Mouse (Mus musculus) spleen, embryonic (tissue): ENCODE results near the gene Wbp2.
"Not testable (repeated sequence)": the region's sequence is repeated elsewhere in the genome, so short reads cannot be mapped to it uniquely, and the experiment has no call there.

ENCODE experiments used
- CTCF ChIA-PET: fragments of 350-600 bp; sonication (Branson Sonifier 250); formaldehyde crosslinking; loops from one replicate; lab custom pipeline; 2022; lab: Charles Lee

Wbp2 gene

DNA sequence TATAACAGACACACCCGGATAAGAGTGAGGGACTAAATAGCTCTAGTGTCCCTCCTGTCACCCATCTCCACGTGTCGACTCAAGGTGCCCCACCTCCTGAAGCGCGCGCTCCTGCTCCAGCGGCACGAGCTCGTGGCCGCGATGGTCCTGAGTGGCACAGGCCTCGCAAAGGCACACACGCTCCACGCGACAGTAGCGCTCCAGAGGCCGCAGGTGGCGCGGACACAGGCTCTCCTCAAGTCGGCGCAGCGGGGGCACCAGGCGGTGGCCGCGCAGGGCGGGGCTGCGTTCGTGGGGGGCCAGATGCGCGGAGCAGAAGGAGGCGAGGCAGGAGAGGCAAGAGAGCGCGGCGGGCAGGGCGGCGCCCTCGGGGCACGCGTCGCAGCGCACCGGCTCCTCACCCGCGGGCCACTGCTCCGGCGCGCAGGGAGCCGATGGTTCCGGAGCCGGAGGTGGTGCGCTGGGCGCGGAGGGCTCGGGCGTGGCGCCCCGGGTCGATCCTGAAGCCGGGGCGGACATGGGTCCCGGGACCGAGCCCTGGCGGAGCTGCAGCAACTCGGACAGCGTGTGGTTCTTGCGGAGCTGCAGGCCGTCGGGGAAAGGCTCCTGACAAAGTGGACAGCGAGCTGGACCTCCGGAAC is 22.8 kb upstream of the Wbp2 start:
- CTCF ChIA-PET = interaction anchor here (0.8 kb wide), 1 partner anchor 13 kb away, joined by 5 read pairs; no protein-coding TSS in a partner anchor

DNA sequence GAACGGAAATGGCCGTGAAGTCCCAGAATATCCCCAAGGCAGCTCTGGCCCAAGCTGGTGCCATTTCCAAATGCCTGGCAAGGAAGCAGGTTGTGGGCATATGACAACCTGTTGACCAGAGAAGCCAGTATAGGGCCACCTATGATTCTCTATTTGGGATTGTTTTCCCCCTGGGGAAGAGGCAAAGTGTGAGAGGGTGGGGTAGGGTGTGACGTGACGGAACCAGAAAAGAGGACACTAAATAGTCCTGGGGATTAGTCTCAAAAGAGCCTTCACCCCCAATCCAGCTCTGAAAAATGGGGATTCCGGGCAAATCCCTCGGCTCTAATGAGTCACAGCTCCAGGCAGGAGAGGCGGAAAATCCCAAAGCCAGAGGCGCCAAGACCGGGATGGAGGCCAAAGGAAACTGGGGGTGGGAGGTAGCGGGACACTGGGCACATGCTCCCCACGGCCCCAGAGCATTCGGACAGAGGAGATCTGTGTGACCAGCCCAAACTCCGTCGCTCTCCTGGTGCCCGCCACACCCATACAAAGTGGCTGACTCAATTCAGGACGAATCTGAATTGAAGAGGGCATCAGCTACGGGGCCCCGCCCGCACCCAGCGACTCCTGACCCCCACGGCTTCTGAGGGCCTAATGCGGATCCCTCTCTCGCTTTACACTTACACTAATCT is 21.8 kb upstream of the Wbp2 start:
- CTCF ChIA-PET = no interaction called here

DNA sequence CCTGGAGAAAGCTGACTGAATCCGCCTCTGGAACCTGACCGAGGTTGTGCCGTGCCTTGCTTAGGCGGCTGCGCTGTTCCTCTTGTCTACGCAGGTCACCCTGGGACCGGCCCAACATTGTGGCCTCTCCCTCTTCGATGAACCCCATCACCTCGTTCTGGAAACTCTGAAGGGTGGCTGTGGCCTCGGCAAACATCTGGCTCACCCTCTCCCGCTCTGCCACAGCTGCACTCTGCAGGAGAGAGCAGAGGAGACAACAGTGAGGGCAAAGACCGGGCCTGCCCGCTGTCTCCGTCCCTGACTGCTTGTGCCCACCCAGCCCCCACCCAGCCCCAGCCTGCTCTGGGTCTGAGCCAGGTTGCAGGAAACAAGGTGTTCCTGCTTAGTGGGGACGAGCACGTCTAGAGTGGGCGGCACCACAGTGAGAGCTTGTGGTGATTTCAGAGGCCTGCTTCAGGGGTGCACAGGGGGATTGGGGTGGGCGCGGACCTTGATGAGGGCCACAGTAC is 21.0 kb upstream of the Wbp2 start:
- CTCF ChIA-PET = no interaction called here

DNA sequence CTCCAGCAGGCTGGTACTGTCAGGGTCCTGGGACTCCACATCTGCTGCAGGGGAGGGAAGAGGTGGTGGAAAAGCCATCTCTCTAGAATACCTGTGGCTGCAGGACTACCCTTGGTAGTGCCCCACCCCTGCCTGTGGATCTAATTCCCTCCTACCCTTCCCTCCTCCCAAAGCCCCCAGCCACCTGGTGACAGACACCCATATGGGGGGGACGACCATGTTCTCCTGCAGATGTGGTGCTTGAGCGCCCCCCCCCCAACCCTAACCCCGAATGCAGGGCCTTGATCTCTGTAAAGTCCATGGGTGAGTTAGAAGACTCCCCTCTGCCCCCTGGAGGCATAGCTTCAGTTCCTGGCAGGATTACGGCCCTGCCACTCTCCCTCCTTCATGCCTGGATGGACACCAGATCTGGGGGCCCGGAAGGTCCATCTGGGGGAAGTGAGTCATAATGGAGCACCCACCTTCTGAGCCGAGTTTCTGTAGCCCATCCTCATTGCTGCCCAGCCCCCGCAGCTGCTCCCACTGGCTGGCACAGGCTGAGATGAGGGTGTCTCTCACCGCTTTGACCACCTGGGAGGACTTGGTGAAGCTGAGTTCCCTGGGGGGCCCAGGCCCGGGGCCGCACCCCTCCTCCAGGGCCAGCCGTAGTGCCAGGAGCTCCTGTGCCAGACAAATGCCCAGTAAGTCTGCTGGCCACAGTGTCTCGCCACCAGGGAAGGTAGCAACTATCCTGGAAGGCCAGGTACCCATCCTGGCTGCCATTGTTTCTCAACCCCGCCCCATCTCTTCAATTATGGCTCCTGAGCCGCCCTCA is 20.4 kb upstream of the Wbp2 start:
- CTCF ChIA-PET = no interaction called here

DNA sequence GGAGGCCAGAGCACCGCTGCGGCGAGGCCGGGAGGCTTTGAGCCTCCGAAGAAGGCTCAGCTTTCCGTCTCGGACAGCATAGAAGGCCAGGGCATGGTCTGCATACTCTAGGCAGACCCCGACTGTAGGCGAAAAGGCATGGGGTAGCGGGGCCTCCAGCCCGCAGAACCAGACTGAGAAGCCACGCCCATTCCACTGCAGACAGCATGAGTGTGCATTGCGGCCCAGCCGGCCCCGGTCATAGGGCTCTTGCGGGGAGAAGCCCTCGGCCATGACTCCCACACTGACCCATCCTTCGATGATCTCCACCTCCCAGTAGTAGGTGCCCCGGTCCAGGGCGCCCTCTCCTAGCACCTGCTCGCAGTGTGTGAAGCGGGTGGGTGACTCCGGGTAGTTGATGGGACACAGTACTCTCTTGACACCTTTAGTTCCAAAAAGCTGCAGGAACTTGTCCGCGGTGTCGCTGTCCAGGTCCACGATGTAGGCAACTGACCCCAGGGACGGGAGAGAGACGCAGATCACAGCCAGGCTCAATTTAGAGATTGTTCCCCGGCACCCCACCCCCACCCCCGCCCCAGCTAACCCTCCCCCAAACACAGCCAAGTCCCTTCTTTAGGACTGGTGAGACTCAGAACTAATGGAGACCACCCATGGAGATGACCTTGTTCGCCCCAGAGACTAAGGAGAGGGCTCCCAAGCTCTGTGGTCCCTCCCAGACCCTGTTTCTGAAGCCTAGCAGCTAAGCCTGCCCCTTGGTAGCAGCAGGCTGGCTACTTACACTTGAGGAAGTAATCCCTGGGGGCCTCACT is 19.6 kb upstream of the Wbp2 start:
- CTCF ChIA-PET = no interaction called here

DNA sequence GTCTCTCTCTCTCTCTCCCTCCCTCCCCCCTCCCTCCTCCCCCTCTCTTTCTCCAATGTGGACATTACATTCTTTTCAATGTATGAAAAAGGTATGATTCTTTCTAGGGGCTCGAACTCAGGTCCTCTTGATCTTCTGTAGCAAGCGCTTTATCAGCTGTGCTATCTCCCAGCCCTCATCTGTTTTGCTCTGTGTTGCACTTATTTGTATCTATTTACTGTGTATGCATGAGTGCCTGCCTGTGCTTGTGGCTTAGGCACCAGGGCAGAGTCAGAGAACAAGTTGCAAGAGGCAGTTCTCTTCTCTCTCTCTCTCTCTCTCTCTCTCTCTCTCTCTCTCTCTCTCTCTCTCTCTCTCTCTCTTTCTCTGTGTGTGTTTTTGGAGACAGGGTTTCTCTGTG is 18.3 kb upstream of the Wbp2 start:
- CTCF ChIA-PET = interaction anchor here (0.7 kb wide), 1 partner anchor 46 kb away, joined by 4 read pairs; no protein-coding TSS in a partner anchor

DNA sequence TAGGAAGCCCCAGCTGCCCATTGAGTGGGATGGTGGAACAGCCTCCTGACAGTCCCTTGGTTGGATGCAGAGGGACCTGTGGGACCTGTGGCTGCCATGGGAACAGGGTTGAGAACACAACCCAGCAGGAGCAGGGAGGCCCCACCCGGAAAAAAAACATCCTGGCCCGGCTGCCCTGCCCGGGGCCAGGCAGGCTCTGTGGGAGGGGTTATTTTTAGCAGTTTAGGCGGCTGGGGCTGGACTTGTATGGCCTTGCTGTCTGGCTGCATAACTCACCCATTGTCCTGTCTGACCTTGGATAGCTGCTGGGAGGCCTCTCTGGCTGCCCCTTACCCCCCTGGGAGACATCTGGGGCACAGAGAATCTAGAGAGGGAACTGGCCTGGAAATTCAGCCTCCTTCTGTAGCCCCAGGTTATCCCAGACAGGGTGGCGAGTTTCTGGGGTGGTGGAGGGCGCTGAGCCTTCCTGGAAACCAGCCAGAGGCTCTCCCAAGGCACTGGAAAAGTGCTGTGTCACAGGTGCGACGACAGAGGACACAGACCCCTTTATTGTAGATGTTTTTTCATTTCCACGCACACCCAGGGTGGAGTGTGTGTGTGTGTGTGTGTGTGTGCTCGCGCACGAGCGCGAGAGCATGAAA is 17.3 kb upstream of the Wbp2 start:
- CTCF ChIA-PET = no interaction called here

DNA sequence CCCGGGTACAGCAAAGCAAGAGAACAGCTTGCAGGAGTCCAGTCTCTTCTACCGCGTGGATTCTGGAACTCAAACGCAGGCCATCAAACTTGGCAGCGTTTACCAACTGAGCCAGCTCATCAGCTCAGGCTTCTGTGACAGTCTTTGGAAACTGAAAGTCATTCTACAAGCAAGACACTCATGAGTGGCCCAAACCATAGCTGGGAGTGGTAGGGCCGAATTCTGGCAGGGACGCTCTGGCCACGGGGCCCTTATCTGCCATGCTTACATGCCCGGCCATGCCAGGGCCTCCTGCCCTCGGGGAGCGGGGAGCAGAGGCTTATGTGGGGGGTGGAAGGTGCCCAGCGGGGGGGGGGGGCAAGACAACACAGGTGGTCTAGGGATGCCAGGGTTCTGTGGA is 16.8 kb upstream of the Wbp2 start:
- CTCF ChIA-PET = interaction anchor here (0.5 kb wide), 1 partner anchor 182 kb away, joined by 3 read pairs; no protein-coding TSS in a partner anchor

DNA sequence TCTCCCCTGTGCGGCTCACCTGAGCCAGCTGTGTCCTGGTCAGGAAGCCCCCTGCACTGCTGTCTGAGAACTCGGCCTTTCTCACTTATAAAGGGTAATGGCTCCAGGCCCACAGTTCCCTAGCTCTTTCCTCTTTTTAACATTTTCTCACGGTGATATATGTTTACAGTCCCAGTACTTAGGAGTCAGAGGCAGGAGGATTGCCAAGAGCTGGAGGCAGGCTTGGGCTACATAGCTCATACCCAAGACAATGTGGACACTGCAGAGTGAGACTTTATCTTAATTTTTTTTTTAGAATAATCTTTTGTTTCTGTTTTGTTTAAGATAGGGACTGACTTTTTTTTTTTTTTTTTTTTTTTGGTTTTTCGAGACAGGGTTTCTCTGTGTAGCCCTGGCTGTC is 15.7 kb upstream of the Wbp2 start:
- CTCF ChIA-PET = no interaction called here

DNA sequence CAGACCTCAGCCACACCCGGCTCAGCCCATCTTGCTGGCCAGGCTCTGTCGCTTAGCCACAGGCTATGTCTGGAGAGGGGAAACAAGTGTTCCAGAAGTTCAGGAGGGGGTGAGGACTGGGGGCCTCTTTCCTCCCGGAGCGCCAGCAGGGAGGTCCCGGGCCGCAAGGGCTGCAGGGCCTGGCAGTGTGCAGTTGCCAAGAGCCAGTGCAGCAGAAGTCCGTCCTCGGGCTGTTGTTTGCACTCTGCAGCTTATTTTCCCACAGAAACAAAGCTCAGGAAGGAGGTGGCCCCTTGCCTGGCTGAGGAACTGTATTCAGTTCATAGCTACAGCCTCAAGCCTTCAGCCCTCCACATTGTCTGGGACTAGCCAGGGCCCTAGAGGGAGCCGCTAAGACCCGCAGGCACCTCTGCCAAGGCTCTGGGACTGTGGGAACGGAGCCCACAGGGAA is 15.2 kb upstream of the Wbp2 start:
- CTCF ChIA-PET = no interaction called here

DNA sequence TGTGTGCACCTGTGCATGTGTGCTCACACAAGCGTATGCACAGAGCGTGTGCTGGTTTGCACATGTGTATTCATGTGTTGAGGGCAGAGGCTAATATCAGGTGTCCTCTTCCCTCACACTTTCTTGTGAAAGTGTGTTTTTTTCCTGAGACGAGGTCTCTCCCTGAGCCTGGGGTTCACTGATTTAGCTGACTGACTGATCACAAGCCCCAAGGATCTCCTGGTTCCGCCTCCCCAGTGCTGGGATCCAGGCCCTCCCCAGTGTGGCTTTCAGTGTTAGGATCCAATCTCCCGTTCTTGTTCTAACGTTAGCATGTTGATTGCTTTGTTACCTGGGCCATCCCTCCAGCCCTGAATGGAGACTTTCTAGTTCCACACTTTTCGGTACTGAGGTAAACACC is 14.0 kb upstream of the Wbp2 start:
- CTCF ChIA-PET = no interaction called here

DNA sequence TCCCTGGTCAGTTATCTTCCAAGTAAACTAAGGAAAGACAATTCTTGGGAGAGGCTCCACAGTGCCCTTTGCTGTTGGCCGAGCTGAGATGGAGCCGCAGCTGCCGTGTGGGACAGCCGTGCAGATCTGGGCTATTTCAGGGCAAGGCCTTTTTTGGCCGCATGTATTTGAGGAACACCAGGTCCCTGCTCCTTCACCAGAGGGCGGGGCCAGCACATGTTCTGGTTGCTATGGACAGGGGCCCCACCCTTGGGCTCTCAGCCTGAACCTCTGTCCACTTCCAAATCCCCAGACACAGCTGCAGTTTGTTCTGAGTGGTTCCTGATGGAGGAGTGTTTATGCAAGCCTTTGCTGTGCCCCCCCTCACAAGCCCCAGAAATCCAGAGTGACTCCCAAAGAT is 13.6 kb upstream of the Wbp2 start:
- CTCF ChIA-PET = no interaction called here

DNA sequence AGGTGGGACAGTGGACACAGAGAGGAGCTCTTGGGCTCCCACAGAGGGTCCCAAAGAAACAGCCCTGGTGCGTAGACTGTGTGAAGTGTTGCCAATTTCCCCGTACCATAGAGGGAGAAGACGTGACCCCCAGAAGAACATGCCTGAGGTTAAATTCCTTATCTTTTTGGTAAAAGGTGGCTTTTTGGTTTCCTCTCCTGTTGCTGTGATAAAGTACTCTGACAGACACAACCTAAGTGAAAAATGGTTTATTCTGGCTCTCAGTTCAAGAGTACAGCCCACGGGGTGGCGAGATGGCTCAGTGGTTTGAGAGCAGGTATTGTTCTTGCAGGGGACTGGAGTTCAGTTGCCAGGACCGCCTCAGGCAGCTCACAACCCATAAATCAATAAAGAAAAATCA is 12.7 kb upstream of the Wbp2 start:
- CTCF ChIA-PET = no interaction called here

DNA sequence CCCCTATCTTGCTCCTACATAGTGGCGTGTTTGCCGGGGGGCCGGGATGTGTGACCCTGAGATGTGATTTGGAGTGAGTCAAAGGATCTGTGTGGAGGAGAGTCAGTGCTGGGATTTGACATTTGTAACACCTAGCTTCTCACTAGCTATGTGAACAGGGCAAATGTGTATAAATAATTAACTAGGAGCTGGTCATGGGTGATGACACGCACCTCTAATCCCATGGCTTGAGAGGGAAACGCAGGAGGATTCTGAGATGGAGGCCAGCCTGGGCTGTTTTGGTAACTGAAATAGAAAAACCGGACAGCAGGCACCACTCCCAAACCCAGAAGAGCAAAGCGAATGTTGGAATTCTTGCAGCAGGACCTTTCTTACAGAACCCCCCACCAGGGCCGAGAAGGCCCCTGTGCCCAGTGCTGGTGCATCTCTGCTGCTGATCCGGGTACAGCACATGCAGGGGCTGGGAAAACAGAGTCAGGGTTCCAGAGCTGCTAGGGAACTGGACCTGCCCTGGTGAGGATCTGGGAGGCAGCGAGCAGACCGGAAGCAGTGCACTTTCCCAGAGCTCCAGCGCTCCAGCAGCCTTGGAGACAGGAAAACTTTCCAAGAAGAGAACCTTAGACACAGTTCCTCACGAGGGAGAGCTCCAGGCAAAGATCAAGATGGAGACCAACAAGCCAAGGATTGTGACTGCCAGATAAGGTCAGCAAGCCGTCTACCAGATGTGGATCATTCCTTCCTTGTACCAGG is 12.1 kb upstream of the Wbp2 start:
- CTCF ChIA-PET = no interaction called here

DNA sequence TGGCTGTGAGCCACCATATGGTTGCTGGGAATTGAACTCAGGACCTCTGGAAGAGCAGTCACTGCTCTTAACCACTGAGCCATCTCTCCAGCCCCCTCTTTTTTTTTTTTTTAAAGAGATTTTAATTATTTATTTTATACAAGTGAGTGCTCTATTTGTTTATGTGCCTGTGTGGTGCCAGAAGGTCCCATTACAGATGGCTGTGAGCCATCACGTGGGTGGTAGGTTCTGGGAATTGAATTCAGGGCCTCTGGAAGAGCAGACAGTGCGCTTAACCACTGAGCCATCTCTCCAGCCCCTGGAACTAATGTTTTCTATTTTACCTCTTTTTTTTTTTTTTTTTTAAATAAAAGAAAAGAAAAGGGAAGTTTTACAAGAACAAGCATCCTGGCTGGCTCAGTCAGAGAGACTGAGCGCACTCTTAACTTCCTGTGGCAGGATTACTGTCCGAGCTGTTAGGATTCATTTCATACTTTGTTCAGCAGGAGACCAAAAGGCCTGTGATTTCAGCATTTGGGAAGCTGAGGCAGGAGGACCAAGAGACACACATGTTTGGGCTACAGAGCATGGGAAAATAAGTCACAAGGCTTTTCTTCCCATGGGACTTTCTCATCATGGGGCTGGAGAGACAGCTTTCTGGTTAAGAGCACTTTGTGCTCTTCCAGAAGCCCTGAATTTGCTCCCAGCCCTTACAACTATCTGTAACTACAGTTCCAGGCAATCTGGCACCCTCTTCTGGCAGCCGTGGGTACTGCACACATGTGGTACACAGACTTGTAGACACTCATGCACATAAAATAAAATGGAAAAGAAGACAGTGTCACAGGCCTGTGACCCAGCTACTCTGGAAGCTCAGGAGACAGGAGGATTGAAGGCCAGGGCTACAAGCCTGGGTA is 9.7 kb upstream of the Wbp2 start:
- CTCF ChIA-PET = interaction anchor here (0.6 kb wide), 1 partner anchor 103 kb away, joined by 3 read pairs; no protein-coding TSS in a partner anchor

DNA sequence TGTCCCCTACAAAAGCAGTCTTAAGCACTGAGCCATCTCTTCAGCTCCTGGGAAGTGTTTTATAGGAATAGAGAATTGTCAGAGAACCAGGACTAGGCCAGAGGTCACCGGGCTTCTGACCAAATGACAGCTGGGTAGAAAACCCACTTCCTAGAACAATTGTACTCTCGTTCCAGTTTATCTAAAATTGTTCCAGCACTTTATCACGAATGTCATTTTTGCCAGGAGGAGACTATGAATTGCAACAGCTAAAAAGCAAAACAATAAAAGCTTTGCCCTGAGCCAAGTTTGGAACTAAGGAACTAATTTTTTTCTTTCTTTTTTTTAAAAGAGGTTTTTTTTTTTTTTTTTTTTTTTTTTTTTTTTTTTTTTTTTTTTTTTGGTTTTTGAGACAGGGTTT is 8.8 kb upstream of the Wbp2 start:
- CTCF ChIA-PET = interaction anchor here (0.6 kb wide), 1 partner anchor 104 kb away, joined by 3 read pairs; no protein-coding TSS in a partner anchor

DNA sequence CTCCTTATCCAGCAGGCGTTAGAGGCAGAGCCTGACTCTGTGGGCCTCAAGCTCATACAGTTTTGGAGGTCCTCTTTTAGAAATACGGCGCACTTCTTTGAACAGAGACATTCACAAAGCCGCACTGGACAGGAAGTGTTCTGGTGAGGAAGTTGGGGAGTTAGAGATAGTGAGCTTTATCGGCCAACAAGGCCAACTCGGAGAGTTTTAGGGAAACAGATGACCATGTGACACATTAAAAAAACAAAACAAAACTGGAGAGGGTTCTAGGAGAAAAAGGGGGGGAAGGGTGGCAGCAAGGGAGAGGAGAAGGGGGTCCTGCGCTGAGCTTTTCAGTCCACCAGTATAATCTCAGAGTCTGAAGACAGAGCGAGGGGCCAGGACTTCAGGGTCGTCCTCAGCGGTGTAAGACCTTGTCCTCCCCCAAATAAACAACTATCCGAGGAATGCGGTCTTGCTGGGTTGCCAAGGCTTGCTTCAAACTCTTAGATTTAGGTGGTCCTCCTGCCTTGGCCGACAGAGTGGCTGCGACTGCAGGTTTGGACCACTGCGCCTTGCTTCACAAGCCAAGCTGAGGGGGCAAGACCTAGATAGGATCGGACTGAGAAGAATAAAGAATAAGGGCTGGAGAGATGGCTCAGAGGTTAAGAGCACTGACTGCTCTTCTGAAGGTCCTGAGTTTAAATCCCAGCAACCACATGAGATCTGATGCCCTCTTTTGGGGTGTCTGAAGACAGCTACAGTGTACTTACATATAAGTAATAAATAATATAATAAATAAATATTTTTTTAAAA is 7.2 kb upstream of the Wbp2 start:
- CTCF ChIA-PET = no interaction called here

DNA sequence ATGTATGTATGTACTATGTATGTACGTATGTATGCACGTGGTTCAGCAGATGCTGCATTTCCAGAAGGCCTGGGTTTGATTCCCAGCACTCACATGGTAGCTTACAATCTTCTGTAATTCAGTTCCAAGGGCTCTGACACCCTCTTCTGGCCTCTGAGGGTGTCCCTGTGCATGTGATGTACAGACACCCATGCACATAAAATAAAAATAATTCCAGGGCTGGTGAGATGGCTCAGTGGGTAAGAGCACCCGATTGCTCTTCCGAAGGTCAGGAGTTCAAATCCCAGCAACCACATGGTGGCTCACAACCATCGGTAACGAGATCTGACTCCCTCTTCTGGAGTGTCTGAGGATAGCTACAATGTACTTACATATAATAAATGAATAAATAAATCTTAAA is 6.2 kb upstream of the Wbp2 start:
- CTCF ChIA-PET = not testable (repeated sequence)
